Mouse (Mus musculus): ENCODE results near the gene Prr11. TPM values are rescaled to one million over a fixed set of nuclear protein-coding genes. Genes with fewer than 3 reads are reported as not detected.
"Not testable (repeated sequence)": the region's sequence is repeated elsewhere in the genome, so short reads cannot be mapped to it uniquely, and the experiment has no call there.

The Prr11 gene
- 5.4 and 6.2 TPM in 2 replicates for total RNA-seq (2021)
- long read RNA-seq, experiment 1, partial matches to known transcripts = 0 of 1 reads
- long read RNA-seq, experiment 1, other reads (novel, unspliced or antisense) = 0 of 1 reads
- long read RNA-seq, experiment 2, partial matches to known transcripts = 0 of 4 reads
- long read RNA-seq, experiment 2, other reads (novel, unspliced or antisense) = 3 of 4 reads

DNA sequence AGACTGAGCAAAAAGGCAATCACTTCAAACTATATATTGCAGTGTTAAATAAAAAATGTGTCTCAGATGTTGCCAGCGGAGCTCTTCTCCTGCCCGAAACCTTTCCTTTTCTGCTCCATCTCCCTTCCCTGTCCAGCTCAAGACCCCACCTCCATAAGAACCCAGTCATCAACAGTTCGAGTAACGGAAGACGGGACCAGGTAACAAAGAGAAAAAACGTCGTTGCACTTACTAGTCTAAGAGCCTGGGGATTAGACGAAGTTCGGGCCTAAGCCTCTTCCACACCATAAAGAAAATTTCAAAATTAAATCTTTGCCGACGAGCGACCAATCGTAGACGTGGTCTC lies at the start of gene Prr11:
Prr11 (minus strand) TSS at position 300 of the 346 bp plus-strand sequence.
- no peak for DNase-seq

- no peak for DNase-seq
These were observed 49.5 kb upstream of the Prr11 start for GRCm38 (mm10) chr11:87158012-87158411.

DNA sequence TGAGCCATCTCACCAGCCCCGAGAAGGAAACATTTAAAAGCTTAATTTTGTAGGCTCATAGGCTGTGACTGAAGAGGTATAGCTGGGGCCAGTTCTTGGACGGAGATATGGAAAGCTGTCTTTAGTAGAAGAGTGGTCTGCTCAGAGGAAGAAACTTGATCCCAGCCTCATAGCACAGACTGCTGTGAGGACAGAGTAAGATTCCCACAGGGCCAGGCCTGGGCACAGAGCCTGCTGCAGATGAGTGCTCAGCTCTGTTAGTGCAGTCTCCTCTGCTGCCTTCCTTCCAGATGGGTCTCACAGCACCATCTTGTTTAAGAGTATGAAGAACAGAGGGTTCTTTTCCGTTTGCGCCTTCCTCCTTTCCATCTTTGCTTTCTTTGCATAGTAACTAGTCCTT lies 27.7 kb upstream of the Prr11 start:
- DNase-seq = no peak

DNA sequence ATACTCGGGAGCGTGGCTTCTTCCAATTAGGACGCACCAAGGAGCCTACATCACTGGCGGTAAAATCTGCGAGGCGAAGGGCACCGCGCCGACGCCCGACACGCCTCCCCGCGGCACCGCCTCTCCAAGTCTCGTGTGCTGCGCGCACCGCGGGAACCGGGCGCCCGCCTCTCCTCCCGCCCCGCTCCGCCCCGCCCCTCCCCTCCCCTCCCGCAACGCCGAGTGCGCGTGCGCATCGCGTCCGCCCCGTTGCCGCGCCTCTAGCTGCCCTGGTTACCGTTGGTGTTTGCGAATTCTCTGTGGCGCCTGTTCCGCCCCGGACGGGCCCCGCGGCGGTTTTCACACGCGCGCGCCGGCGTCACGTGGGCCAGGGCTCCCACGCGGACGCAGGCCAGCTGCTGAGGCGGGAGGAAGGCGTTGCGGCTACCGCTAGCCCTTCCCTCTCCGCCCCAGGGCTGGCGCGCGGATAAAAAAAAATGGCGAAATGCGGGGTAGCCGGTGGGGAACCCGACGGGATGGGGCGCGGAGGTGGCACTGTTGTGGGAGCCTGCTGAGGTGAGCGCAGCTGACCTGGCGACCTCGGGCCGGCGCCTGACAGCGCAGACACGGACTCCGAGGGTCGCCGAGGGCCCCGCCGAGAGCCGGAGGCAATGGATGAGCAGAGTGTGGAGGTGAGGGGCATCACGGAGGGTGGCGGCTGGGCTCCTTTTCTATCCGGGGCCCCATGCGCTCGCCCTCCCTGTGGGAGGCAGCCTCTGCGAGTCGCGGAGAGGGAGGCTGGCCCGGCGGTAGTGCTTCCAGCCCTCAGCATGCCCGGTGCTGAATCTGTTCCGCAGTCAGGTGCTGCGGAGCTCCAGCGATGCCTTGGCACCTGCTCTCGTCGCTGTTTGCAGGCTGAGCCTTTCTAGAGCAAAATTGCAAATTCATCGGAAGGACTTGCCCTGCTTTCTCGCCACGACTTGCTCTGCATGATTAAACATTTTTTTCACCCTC lies 18.6 kb upstream of the Prr11 start, which contains the start of gene Trim37:
Trim37 (plus strand) TSS at position 254 of the 993 bp plus-strand sequence.
- peak; percentile 91 for DNase-seq

DNA sequence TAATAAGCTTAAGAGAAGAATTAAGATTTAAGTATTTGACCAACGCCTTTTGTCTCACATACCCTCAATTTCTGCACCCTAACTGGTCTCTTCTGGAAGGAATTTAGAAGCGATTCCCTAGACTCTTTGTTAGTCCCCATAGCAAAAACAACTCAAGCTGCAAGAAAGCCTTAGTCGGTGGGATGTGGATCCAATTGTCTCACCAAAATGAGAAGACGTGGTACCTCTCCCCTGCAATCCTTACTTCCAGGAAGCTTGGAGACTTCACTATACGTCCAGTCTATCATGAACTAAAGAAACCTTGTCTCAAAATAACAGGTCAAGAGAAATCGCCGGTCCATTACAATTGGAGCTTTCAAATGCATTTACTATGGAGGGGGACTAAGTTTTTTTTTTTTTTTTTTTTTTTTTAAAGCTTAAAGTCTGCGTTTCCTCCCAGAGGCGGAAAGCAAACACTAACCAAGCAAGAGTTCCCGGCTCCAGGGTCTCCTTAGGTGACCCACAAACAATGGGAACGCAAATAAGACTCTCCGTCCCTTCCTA lies 17.8 kb upstream of the Prr11 start:
- DNase-seq = no peak

DNA sequence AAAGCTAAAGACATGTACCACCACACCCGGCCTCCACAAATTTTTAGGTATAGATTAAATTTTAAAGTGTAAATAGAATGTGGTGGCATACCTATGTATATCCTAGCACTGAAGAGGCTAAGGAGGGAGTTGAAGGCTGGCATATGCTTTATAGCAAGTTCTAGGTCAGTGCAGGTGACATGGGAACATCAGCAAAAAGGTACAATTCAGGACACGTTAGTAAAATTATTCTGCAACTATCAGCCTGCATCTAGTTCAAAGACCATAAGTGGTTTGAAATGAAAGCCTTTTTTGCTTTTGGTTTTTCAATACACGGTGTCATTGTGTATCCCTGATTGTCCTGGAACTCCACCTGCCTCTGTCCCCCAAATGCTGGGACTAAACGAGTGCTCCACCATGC lies 17.1 kb upstream of the Prr11 start:
- no peak for DNase-seq

DNA sequence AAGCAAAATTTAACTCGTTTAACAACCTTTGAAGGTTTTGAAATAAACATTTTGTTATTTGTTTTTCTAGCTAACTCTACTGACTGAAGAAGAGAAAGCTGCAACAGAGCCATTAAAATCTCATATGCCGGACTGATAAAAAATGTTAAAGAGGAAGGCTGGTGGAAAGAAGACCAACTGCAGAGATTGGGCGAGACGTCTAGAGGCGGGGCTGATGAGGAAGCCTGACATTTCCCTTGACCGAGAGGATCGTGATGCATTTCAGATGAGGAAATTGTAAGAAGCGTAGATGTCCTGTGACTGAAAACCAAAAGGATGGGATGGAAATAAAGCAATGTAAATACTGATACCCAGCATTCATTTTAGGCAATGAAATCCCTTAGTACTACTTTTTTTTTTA lies 13.4 kb upstream of the Prr11 start:
- no peak for DNase-seq

DNA sequence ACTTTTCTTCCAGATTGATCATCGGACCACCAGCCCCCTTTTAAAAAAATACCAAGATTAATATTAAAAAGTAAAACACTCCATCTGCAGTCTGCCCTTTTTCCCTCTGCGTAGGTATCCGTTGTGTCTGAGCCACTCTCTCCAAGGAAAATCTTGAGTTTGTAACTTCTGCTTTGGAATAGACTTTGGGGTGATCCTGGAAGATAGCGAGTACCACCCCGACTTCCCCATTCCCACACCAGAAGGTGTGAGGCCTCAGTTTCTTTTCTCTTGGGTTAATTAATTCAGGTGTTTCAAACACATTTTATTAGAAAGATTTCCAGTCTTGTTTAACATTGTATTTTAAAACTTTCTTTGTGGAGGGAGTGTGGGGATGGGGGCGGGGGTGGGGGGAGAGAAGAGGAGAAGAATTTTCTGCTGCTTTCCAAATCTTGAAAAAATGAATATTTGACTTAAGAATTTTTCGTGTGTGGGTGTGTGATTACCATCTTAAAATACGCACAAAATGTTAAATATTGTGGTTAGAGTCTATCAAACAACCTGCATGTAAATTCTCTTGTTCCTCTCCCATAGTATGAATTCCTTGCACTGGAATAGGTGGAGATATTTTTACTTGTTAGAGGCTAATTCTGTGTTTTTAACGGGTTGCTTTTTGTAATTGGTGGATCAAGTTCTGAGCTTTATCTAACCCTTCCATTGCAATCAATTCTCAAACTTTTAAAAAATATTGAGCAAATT lies 1.8 kb upstream of the Prr11 start:
- DNase-seq = no peak

DNA sequence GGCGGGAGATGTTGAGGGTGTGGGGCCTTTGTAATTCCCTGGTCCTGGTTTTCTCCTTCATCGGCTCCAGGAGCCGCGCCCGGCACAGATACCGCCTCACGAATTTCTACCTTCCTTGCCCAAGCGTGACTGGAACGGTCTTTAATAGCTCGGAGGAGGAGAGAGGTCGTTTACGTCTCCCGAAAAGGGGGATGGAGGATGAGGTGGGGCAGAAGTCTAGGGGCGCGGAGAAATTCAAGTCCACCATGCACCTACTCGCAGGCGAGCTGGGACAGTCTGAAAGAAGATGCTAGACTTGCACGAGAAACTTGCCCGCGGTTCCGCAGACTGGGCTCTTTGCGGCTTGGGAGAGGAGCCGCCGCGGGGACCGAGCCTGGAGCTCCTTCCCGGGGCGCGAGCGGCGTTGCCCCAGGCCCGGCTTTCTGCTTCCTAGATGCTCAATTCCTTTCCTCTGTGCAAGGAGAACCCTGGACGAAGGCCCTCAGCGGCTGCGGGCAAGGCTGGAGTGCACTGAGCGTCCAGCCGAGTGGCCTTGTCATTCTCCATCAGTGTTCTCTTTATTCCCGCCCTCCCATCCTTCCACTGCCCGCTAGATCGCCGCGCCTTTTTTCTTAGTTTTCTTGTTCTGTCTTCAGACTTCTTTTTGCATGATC lies 1.1 kb upstream of the Prr11 start:
- peak; percentile 29 for DNase-seq

- DNase-seq = peak; percentile 98
These were observed 429 bp upstream of the Prr11 start, which contains the start of gene Ska2 for GRCm38 (mm10) chr11:87108755-87109518. TSS of gene Ska2 (plus strand) at chr11:87109234.

- no peak for DNase-seq
These were observed 21.4 kb downstream of the Prr11 start for GRCm38 (mm10) chr11:87087142-87087541.

DNA sequence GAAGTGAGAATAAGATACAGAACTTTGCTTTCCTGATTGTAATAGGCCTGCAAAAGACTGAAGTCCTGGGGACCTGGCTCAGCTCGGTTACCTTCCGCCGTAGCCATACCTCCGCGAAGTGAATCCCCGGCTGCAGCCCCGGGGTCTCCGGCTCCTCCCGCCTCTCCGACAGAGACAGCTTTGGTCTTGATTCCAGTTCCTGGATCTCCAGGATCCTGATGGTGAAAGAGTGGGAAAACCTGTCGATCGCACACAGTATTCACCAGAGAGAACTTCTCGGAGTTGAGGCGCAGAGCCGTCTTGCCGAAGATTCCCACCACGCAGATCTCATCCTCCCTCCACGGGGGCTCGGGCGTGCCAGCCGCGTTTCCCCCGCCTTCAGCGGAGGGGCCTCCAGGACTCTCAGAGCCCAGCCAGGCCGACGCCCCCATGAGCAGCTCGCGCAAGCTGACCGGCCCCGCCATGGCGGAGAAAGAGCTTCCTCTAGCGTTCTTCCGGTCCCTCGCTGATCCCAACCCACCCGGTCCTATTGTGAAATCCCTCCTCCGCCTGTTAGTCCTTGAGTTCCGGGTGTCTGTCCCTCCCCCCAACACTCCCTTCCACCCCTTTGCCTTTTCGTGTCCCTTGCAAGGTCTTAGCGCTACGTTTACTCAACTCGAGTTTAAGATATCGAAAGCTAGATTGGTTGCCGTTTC lies 22.1 kb downstream of the Prr11 start, which contains the start of gene Smg8:
Smg8 (minus strand) TSS at position 485 of the 695 bp plus-strand sequence.
- DNase-seq = peak; percentile 92

DNA sequence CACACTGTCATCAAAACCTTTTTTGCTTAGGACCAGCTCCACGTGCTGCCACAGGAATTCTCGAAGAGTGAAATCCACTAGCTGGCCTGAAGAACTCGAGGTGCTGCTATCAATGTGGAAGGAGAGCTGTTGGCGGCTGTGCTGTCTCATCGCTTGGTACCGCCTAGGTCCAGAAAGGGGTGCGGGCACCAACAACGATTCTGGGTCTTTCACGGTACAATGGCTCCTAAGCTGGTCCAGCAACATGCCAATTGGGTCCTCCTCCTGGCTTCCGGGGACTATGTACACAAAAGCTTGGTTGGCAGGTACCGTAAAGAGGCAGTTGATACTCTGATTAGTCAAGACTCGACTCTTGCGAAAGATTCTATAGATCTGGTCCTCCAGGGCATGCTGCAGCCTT lies 23.0 kb downstream of the Prr11 start:
- DNase-seq = no peak

- no peak for DNase-seq
These were observed 24.8 kb downstream of the Prr11 start for GRCm38 (mm10) chr11:87083712-87084111.

DNA sequence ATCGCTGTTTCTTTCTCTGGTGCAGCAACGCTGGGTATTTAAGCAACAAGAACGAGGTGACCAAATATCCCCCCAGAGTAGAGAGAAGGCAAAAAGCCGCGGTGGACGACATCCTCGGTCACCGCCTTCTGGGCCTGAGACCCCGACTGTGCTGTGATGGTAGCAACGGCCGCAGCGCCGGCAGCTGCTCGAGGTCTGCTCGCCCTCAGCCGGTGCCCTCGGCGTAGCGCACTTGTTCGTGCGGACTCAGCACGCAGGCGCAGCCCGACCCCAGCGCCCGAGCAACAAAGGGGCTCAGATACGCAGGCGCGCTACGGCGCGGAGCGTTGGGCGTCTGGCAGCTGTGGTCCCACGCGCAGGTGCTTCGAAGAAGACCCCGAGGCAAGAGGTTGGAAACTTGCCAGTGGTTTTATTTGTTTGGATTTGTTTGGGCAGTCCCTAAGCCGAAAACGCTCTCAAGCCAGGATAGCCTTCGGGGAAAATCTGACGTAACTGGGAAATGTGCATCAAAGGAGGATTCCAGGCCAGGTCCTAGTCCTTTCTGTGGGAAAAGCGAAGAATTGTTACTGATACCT lies 34.6 kb downstream of the Prr11 start, which contains the start of gene Gdpd1:
Gdpd1 (minus strand) TSS at position 197 of the 575 bp plus-strand sequence.
- DNase-seq = peak; percentile 93

DNA sequence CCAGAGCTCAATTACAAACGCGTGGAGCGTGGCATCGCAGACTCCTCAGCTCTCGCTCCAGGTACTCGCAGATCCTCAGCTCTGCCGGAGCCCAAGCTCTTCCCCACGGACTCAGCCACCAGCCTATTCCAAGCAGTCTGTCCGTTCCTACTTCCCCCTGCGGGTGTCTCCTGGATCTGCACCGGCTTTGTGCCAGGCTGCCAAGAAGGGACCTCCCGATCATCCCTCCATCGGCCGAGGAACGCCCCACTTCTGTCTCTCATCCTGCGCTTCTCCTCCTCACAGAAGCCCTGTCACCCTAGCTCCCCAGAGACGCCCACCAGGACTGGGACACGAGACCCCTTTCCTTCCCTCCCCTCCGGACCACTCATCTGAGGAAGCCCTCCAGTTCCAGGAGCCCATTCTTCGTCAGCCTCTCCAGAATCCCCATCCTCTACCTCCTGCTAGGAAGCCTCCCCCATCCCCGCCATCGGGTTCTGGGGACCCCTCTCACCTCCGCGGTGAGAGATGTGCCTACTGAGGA lies 35.1 kb downstream of the Prr11 start:
- peak; percentile 83 for DNase-seq

GRCm38 (mm10) chr11:87062087-87062486 lies 46.4 kb downstream of the Prr11 start:
- no peak for DNase-seq

- DNase-seq = no peak
These were observed 48.1 kb downstream of the Prr11 start for GRCm38 (mm10) chr11:87060410-87060809.

- no peak for DNase-seq
These were observed 52.2 kb downstream of the Prr11 start for GRCm38 (mm10) chr11:87056286-87056685.

- not testable (repeated sequence) for DNase-seq
These were observed 59.6 kb downstream of the Prr11 start for GRCm38 (mm10) chr11:87048900-87049299.
